Mouse (Mus musculus) layer of hippocampus, adult 2 months (tissue): ENCODE results near the gene Hps3. TPM values are rescaled to one million over a fixed set of nuclear protein-coding genes. Genes with fewer than 3 reads are reported as not detected.
"Not testable (repeated sequence)": the region's sequence is repeated elsewhere in the genome, so short reads cannot be mapped to it uniquely, and the experiment has no call there.

ENCODE experiments used
- DNase-seq, 2 experiments: peaks; one replicate each; pipeline ENCODE4 v3.0.0; 2022; ENCODE audit warnings: low spot score in 2 of 2
- H3K27ac ChIP-seq: fragments of 200-600 bp; 2 replicates; pipeline ENCODE4 v1.8.1; 2022
- H3K4me3 ChIP-seq: fragments of 200-600 bp; 2 replicates; pipeline ENCODE4 v1.8.1; 2022; ENCODE audit warnings: mild to moderate bottlenecking
- CTCF ChIP-seq: fragments of 200-600 bp; conservative IDR thresholded peaks from 2 replicates; pipeline ENCODE4 v1.8.1; 2022; ENCODE audit warnings: antibody characterized with exemption, mild to moderate bottlenecking, moderate library complexity
- long read RNA-seq, 2 experiments: library from polyadenylated mRNA; stranded (forward); transcript quantifications; one replicate each; pipeline ENCODE4 v2.0.0; 2021; ENCODE audit warnings: borderline mapping rate in 2 of 2
- total RNA-seq, 2 experiments: library from RNA; stranded (reverse); gene quantifications; 2 replicates each; pipeline ENCODE4 v1.2.3; 2021

Hps3 gene
- total RNA-seq: 10 to 100 TPM; 19.0 to 22.3 TPM
- long read RNA-seq, experiment 1, full-length matches to known transcripts: 3 of 5 reads
- long read RNA-seq, experiment 1, partial matches to known transcripts: 0 of 5 reads
- long read RNA-seq, experiment 1, other reads (novel, unspliced or antisense): 2 of 5 reads
- long read RNA-seq, experiment 2, full-length matches to known transcripts: 3 of 5 reads
- long read RNA-seq, experiment 2, partial matches to known transcripts: 1 of 5 reads
- long read RNA-seq, experiment 2, other reads (novel, unspliced or antisense): 1 of 5 reads

DNA sequence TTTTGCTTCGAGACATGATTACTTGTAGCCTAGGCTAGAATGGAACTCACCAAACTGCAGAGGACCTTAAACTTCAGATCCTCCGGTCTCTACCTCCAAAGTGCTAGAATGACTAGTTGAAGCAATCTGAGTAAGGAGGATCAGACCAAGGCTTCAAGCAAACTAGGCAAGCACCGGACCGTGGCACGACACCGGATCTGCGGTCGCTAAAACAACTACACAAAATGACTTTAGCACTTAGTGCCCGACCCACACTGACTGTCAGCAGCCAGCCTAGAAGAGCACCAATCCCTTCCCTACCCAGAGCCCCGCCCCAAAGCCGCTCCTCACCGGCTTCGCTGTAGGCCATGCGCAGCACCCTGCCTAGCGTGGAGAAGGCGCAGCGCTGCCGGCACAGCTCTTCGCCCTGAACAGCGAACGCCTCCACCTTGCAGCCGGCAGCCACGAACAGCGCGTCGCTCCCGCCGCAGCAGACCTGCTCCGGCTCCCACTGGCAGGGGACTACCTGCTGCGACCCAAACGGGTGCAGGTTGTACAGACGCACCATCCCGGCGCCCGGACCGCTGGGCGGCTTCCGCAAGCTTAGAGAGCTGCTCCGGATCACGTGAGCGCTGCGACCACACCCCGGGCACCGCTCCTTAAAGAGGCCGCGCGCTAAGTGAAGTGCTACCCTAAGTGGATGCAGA is at the start of gene Hps3:
TSS of gene Hps3 (minus strand) at position 597 of the 686 bp plus-strand sequence.
- DNase-seq: peak; percentile 83 to 85
- peak within 1 kb of the TSS; percentile 96 for H3K27ac ChIP-seq
- no peak; the same call in 1 of the 2 replicates for TF ChIP-seq CTCF
- H3K4me3 ChIP-seq: peak within 1 kb of the TSS; percentile 98

DNA sequence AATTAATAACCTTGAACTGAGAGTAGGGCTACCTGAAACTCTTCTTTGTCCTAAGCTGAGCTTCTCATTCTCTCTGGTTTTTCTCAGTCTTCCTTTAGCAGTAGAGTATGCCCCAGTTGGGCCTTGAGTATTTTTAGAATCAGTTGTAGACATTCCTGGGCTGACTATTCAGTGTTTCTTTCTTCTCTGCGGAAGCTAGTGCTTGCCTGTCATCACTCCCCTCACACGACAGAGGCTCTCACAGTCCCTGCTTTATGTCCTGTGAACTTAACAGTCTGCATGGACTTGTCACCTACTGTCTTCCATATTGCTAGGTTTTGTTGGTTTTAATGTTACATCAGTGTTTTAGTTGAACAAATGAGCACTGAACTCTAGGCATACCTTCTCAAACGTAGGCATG is 47.0 kb upstream of the Hps3 start:
- no peak for DNase-seq
- TF ChIP-seq CTCF: no peak
- no peak overlapping the region for H3K4me3 ChIP-seq
- no peak overlapping the region for H3K27ac ChIP-seq

DNA sequence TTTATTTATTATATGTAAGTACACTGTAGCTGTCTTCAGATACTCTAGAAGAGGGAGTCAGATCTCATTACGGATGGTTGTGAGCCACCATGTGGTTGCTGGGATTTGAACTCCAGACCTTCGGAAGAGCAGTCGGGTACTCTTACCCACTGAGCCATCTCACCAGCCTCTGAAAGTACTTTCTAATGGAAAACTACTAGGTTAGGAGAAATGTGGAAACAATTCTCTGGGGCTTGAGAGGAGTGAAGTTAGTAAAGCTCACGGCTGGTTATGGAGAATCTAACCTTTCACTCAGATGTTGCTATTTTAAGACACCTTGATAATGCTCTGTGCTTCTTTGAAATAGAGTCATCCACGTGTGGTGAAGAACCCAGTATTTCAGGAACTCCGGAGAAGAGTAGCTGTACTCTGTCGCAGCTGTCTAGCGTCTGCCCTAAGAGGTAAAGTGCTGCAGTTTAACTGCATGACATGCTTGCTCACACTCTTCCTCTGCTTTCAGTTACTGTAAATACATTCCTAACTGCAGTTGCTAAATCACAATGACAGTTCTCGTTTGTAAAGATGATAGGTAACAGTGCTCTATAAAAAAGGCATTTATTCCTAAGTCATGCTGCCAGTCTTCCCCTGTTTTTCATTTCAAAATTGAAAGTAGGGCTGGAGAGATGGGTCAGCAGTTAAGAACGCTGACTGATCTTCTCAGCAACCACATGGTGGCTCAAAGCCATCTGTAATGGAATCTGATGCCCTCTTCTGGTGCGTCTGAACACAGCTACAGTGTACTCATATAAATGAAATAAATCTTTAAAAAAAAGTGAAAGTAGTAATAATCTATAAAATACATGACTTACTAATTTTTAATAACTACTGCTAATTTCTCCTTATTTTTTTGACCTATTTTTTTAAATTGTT is 41.3 kb upstream of the Hps3 start:
- Histone ChIP-seq H3K4me3 (no peak overlapping the region), H3K27ac (no peak overlapping the region)
- DNase-seq: no peak
- peak; percentile 66 for TF ChIP-seq CTCF

DNA sequence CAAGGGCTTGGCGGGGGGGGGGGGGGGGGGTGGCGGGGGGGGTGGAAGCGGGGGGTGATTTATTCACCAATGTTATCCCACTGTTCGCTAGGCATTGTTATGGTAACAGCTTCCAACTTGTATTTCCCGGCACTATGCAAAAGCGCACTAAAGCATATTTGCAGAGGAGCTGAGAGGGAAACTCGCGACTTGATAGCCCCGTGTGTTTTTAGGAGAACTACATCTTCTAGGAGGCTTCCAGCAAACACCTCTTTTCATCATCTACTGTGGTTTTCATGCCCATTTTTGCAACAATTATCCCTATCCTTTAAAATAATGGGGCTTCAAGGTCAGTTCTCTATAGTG is 23.1 kb upstream of the Hps3 start:
- no peak for TF ChIP-seq CTCF
- no peak for DNase-seq
- Histone ChIP-seq H3K27ac (peak overlapping the region; percentile 89), H3K4me3 (peak overlapping the region; percentile 96)

DNA sequence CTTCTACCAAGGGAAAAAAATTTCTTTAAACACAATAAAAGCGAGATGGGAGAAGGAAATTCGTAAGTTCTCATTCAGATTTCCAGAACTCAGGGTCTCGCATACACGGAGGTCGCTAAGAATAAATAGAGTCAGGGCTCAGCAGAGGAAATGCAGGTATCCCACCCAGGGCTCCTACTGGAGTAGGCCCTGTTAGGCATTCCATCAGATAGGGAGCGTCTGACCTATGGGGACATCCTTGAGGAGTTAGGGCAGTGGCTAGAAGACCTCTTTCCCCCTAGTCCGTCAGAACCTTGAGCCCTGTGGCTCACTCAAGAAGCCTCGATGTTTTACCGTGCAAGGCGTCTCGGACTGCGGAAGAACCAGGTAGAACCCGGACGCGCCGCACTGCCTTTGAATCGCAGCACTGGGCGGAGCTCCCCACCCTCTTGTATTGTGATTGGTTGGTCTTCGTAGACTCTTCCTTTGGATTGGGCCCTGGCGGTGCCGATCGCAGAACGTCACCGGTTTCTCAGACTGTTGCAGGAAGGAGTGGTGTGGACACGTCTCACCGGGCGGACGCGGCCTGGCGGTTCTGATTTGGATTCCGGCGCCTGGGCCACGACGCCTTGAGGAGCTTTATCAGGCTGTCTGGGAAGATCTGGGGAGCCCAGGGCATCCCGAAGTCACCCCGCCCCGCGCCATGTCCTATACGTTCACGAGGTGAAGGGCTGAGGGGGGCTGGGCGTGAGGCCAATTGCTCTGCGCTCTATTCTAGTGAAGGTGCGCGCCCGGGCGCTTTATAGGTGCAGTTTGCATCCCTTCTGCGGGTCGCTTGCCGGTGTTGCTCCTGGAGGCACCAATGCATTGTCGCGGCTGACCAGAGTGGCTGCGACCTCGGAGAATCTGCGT is 22.4 kb upstream of the Hps3 start, which contains the start of gene Hltf:
TSS of gene Hltf (plus strand) at position 506 of the 891 bp plus-strand sequence.
- peak; percentile 17; the same call in 1 of the 2 replicates for TF ChIP-seq CTCF
- H3K27ac ChIP-seq: peak within 1 kb of the TSS; percentile 89

DNA sequence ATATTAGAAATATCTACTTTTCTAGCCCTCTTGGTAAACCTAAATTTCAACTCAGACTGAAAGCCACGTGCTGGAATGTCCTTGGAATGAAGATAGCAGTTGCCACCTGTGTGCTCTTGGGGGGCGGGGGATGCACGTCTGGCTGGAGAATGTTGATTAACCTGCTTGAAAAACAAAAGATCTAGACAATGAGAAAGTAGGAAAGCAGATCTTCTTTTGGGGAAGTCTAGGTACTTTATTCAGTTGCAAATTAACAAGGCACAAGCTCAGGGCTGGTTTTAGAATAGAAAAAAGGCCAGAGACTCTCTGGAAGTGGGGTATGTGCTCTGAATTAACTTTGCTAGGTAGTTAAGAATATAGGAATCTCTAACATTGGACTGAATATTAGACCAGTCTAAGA is 9.6 kb upstream of the Hps3 start:
- not testable (repeated sequence) for H3K27ac ChIP-seq, H3K4me3 ChIP-seq, DNase-seq

More for the DNA sequence above, 22.4 kb upstream of the Hps3 start, which contains the start of gene Hltf:
- DNase-seq: peak; percentile 93 to 95
- H3K4me3 ChIP-seq: peak within 1 kb of the TSS; percentile 96

DNA sequence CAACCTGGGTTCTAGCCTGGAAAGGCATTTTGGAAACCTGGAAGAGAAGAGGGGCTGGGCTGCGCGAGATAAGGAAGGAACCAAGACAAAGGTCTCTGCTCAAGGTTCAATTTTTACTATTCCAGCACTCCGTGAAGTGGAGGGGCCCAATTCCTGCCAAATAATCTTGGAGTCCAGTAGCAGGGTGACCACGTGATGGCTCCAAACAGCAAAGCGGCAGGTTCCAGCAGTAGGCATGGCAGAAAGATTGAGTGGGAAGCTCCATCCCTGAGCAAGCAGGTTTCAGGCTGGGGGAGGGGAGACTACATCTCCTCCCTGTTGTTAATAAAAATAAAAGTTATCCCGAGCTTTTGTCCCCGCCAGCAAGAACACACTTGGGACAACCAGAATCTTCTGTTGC is 6.3 kb upstream of the Hps3 start:
- H3K4me3 ChIP-seq, DNase-seq: not testable (repeated sequence)

DNA sequence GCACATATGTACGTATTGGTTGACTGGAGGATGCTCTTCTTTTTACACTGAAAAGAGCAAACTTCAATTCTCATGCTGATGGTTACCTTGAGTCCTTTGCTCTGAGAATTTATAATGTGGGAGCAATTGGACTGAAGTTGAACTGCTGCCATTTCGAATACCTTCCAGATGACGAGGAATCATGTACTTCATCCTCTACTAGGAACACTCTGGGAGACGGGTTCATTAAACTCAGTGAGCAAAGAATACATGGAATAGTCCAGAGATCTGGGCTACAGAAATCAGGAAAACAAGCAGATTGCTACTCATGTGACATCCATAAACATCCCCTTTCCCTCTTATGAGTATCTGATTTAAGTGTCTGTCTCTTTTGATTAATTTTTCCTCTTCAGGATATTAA is 954 bp upstream of the Hps3 start:
- no peak for DNase-seq
- Histone ChIP-seq H3K4me3 (no peak overlapping the region), H3K27ac (no peak overlapping the region)
- TF ChIP-seq CTCF: no peak

More for the DNA sequence above, 6.3 kb upstream of the Hps3 start:
- not testable (repeated sequence) for H3K27ac ChIP-seq

DNA sequence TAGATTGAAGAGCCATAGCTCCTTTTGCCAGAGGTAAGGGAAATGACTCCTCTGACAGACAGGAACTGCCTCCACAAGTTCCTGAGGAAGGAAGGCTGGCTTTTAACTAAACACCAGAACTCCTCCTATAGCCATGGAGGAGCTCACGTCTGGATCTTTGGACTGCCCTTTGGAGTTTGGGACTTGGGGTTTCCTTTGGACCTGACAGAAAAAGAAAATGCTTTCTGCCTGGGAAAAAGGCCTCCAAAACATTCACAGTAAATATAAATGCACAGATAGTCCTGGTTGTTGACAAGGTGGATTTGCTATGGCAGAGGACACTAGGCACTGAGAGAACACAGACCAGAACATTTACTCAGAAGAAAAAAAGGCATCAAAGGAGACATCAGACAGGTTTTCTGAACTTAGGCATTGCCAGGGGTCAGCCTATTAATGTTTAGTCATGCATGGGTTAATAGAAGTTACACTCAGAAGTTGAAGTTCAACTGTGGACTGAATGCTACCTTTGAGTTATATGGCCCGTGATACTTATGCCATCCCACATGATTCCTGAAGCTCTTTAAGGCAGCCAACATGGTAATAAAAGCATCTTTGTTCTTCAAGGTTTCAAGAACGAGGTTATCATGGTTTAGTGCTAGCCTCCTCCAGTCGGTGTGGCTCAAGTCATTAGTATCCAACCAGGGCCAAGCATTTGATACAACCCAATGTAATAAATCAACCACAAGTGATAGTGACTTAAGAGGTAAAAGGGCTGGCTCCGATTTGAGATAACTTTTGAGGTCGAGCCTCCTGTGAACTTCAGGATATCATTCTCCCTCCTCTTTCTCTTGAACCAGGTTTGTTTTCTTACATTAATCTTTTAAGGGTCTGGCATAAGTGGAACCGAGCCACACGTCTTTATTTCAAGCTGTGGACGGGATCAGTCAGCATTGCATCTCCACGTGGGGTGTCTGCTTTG is 1.1 kb downstream of the Hps3 start:
- H3K27ac ChIP-seq: peak overlapping the region; percentile 96; the same call in 1 of the 2 replicates
- peak overlapping the region; percentile 98 for H3K4me3 ChIP-seq

DNA sequence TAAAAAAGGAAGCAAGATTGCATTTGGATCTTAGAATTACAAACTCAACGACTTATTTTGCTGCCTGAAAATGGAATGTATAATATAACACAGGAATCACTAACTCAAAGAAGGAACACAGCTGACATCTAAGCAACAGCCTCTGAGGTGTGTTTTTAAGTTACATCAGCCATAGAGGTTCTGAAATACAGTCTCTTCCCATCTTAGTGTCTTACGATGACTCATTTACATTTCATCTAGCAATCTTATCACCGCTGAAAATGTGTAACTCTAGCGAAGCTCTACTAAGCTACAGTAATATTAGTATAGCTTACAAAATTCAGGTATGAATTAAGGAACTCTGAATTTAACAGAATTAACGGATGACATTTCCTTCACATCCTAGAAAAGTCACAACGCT is 4.3 kb downstream of the Hps3 start:
- no peak for TF ChIP-seq CTCF
- no peak for DNase-seq
- Histone ChIP-seq H3K4me3 (no peak overlapping the region), H3K27ac (no peak overlapping the region)

More for the DNA sequence above, 1.1 kb downstream of the Hps3 start:
- no peak for TF ChIP-seq CTCF
- DNase-seq: no peak

DNA sequence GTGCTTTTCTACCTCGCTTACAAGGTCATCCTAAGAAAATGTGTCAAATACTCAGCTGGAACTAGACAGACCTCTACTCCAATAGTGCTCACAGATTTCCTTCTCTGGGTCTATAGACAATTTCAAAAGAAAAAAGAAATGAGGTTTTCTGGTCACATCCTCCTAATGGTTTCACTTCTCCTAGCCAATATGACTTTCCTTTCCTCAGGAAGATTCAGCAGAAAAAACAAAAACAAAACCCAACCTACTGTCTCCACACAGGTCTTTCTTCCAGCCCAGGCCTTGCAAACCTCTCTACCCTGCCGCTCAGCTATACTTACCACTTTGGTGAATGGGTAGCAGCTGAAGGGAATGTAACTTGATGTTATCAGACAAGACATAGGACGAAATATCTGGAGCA is 6.5 kb downstream of the Hps3 start:
- DNase-seq: no peak
- Histone ChIP-seq H3K27ac (no peak overlapping the region), H3K4me3 (no peak overlapping the region)
- TF ChIP-seq CTCF: no peak
